Mouse (Mus musculus) limb, embryonic 12.5 days (tissue): Measurements from ENCODE around the gene Supt5. TPM values are rescaled to one million over a fixed set of nuclear protein-coding genes. Genes with fewer than 3 reads are reported as not detected.
A peak's percentile ranks its signal among the peaks of the same experiment; 100 is the strongest.

Source experiments
- ATAC-seq: fragments of 200-750 bp; cut with Nextera tagmentation; 2 replicates; pipeline ENCODE4 v1.8.0; 2017; ENCODE audit warnings: low read depth, moderate TSS enrichment; ENCODE audit not compliant: insufficient number of reproducible peaks, insufficient read depth, low FRiP score, low TSS enrichment
- H3K27ac ChIP-seq: fragments of 300-500 bp; sonication (generic); 2 replicates; pipeline ENCODE4 v1.5.1; 2016; ENCODE audit warnings: mild to moderate bottlenecking, moderate library complexity
- H3K27me3 ChIP-seq: fragments of 300-500 bp; sonication (generic); 2 replicates; pipeline ENCODE4 v1.6.1; 2016; ENCODE audit warnings: mild to moderate bottlenecking, moderate library complexity
- H3K36me3 ChIP-seq: fragments of 300-500 bp; sonication (generic); 2 replicates; pipeline ENCODE4 v1.6.1; 2016; ENCODE audit warnings: mild to moderate bottlenecking, moderate library complexity
- H3K4me1 ChIP-seq: fragments of 300-500 bp; sonication (generic); replicated peaks from 2 replicates; pipeline ENCODE4 v1.6.1; 2016
- H3K4me2 ChIP-seq: fragments of 300-500 bp; sonication (generic); 2 replicates; pipeline ENCODE4 v1.6.1; 2016; ENCODE audit warnings: mild to moderate bottlenecking, moderate library complexity
- H3K4me3 ChIP-seq: fragments of 300-500 bp; sonication (generic); replicated peaks from 2 replicates; pipeline ENCODE4 v1.5.1; 2016; ENCODE audit warnings: mild to moderate bottlenecking
- H3K9ac ChIP-seq: fragments of 300-500 bp; sonication (generic); replicated peaks from 2 replicates; pipeline ENCODE4 v1.6.1; 2016; ENCODE audit warnings: mild to moderate bottlenecking, moderate library complexity
- H3K9me3 ChIP-seq: fragments of 300-500 bp; sonication (generic); 2 replicates; pipeline ENCODE4 v1.6.1; 2016; ENCODE audit warnings: mild to moderate bottlenecking, moderate library complexity
- WGBS: fragments of 180-500 bp; shearing (Covaris S2); methylation state at CpG from one replicate; pipeline ENCODE4 v1.1.7; 2016; 5-methylcytosine and 5-hydroxymethylcytosine counted together
- polyA plus RNA-seq: library from polyadenylated mRNA; unstranded; fragments of >200 nt; fragmentation: Nextera tagmentation; extraction: Ambion mirVana; gene quantifications from 2 replicates; pipeline ENCODE4 v1.2.1, GENCODE M21; 2016

Supt5 gene
- polyA plus RNA-seq, 1 experiment from 2014 or later: 99.0 TPM

- H3K9ac ChIP-seq: peak overlapping the region; percentile 63
- H3K27ac ChIP-seq: peak overlapping the region; percentile 99
- peaks cover 67% of the 10 kb centered on the region for H3K4me1 ChIP-seq
- WGBS: 5% methylated on average over 30 of the region's 30 CpGs
- ATAC-seq: 0 out of 2 replicates have a peak, but pooled peaks have one; percentile 13
- peaks cover 22% of the 10 kb centered on the region for H3K36me3 ChIP-seq
- H3K9me3 ChIP-seq: no peaks in the 10 kb centered on the region
- no peaks in the 10 kb centered on the region for H3K27me3 ChIP-seq
- H3K4me3 ChIP-seq: peak overlapping the region; percentile 38
- peak overlapping the region; percentile 66 for H3K4me2 ChIP-seq
Observed at GRCm38 (mm10) chr7:28381017-28381790, 42.7 kb upstream of the Supt5 start.

GRCm38 (mm10) chr7:28380237-28381016 lies 41.9 kb upstream of the Supt5 start, which contains the start of gene Zfp36:
TSS of gene Zfp36 (minus strand) at chr7:28380253.
- H3K9me3 ChIP-seq: no peaks in the 10 kb centered on the region
- WGBS: 51% methylated on average over 17 of the region's 17 CpGs
- peak within 1 kb of the TSS; percentile 83 for H3K9ac ChIP-seq
- peak within 1 kb of the TSS; percentile 93 for H3K4me2 ChIP-seq
- H3K4me3 ChIP-seq: peak within 1 kb of the TSS; percentile 67
- H3K27me3 ChIP-seq: no peaks in the 10 kb centered on the region
- peak within 1 kb of the TSS; percentile 99 for H3K27ac ChIP-seq
- ATAC-seq: no peak
- peaks cover 15% of the 10 kb centered on the region for H3K36me3 ChIP-seq
- peaks cover 70% of the 10 kb centered on the region for H3K4me1 ChIP-seq

- peak; percentile 5; the same call in 1 of the 2 replicates for ATAC-seq
Observed at GRCm38 (mm10) chr7:28378769-28379651, 40.5 kb upstream of the Supt5 start.

GRCm38 (mm10) chr7:28378066-28378690 lies 39.6 kb upstream of the Supt5 start:
- H3K4me2 ChIP-seq: peak overlapping the region; percentile 93
- peak overlapping the region; percentile 67 for H3K4me3 ChIP-seq
- 36% methylated on average over 32 of the region's 32 CpGs for WGBS
- no peaks in the 10 kb centered on the region for H3K27me3 ChIP-seq
- peak overlapping the region; percentile 89 for H3K27ac ChIP-seq
- peak overlapping the region; percentile 83 for H3K9ac ChIP-seq
- H3K36me3 ChIP-seq: peaks cover 9% of the 10 kb centered on the region
- H3K9me3 ChIP-seq: no peaks in the 10 kb centered on the region
- no peak for ATAC-seq
- peaks cover 76% of the 10 kb centered on the region for H3K4me1 ChIP-seq

More at GRCm38 (mm10) chr7:28378769-28379651, 40.5 kb upstream of the Supt5 start:
- 2% methylated on average over 53 of the region's 53 CpGs for WGBS
- Histone ChIP-seq H3K9ac (peak overlapping the region; percentile 83), H3K36me3 (peaks cover 9% of the 10 kb centered on the region), H3K4me3 (peak overlapping the region; percentile 67), H3K27me3 (no peaks in the 10 kb centered on the region), H3K4me1 (peaks cover 72% of the 10 kb centered on the region), H3K4me2 (peak overlapping the region; percentile 93), H3K27ac (peak overlapping the region; percentile 89), H3K9me3 (no peaks in the 10 kb centered on the region)

GRCm38 (mm10) chr7:28377190-28378065 lies 38.9 kb upstream of the Supt5 start:
- no peaks in the 10 kb centered on the region for H3K27me3 ChIP-seq
- H3K9me3 ChIP-seq: no peaks in the 10 kb centered on the region
- H3K27ac ChIP-seq: peak overlapping the region; percentile 89
- peak overlapping the region; percentile 93 for H3K4me2 ChIP-seq
- H3K4me3 ChIP-seq: peak overlapping the region; percentile 67
- peak overlapping the region; percentile 83 for H3K9ac ChIP-seq
- peaks cover 9% of the 10 kb centered on the region for H3K36me3 ChIP-seq
- no peak for ATAC-seq
- WGBS: 73% methylated on average over 18 of the region's 18 CpGs
- peaks cover 68% of the 10 kb centered on the region for H3K4me1 ChIP-seq

GRCm38 (mm10) chr7:28376011-28376771 lies 37.6 kb upstream of the Supt5 start:
- peak overlapping the region; percentile 78 for H3K4me2 ChIP-seq
- peaks cover 9% of the 10 kb centered on the region for H3K36me3 ChIP-seq
- no peaks in the 10 kb centered on the region for H3K27me3 ChIP-seq
- WGBS: 4% methylated on average over 30 of the region's 30 CpGs
- H3K4me1 ChIP-seq: peaks cover 56% of the 10 kb centered on the region
- peak overlapping the region; percentile 99 for H3K27ac ChIP-seq
- H3K9me3 ChIP-seq: no peaks in the 10 kb centered on the region
- no peak for ATAC-seq
- H3K4me3 ChIP-seq: peak overlapping the region; percentile 41
- H3K9ac ChIP-seq: peak overlapping the region; percentile 62

GRCm38 (mm10) chr7:28375176-28375921 lies 36.8 kb upstream of the Supt5 start:
- H3K27me3 ChIP-seq: no peaks in the 10 kb centered on the region
- H3K4me1 ChIP-seq: peaks cover 55% of the 10 kb centered on the region
- peaks cover 9% of the 10 kb centered on the region for H3K36me3 ChIP-seq
- H3K27ac ChIP-seq: peak overlapping the region; percentile 99
- no peaks in the 10 kb centered on the region for H3K9me3 ChIP-seq
- 1% methylated on average over 36 of the region's 36 CpGs for WGBS
- H3K4me2 ChIP-seq: peak overlapping the region; percentile 78
- peak overlapping the region; percentile 62 for H3K9ac ChIP-seq
- peak overlapping the region; percentile 41 for H3K4me3 ChIP-seq
- peak; percentile 43 for ATAC-seq

GRCm38 (mm10) chr7:28374647-28375046 lies 36.1 kb upstream of the Supt5 start:
- H3K27ac ChIP-seq: peak overlapping the region; percentile 99
- H3K27me3 ChIP-seq: no peaks in the 10 kb centered on the region
- H3K4me3 ChIP-seq: no peak overlapping the region
- H3K4me2 ChIP-seq: peak overlapping the region; percentile 78; the same call in 1 of the 2 replicates
- 73% methylated on average over 10 of the region's 10 CpGs for WGBS
- no peak for ATAC-seq
- H3K4me1 ChIP-seq: peaks cover 59% of the 10 kb centered on the region
- H3K36me3 ChIP-seq: peaks cover 16% of the 10 kb centered on the region
- no peak overlapping the region for H3K9ac ChIP-seq
- no peaks in the 10 kb centered on the region for H3K9me3 ChIP-seq
